Mouse (Mus musculus): Measurements from ENCODE around the gene 5830473C10Rik. TPM values are rescaled to one million over a fixed set of nuclear protein-coding genes. Genes with fewer than 3 reads are reported as not detected.

5830473C10Rik gene
- polyA plus RNA-seq, 1 experiment, result not detected

DNA sequence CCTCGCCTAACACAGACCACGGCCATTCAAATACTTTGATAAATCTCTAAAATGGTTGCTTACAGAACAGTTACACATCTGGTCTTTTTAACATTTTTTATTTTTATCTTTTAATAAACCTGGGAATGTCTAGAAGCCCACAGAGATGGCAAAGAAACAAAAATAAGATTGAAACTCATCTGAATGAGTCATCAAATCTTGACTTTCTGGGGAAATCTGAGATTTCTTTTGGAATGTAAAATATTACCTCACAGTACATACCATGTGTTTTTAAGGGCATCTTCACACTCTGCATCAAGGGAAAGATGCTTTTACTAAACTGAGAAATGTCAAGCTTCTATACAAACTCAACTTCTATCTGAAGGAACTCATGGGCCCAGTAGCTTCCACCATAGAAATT is 60.4 kb downstream of the 5830473C10Rik start:
- 98% methylated on average over 2 of the region's 2 CpGs for WGBS
- TF ChIP-seq CTCF (IDR thresholded peaks at IDR 0.05; ENCODE audit: borderline replicate concordance, insufficient read depth, low read depth, low read length), result no peak
- no peak for TF ChIP-seq POLR2A (IDR thresholded peaks at IDR 0.05; ENCODE audit: borderline replicate concordance, insufficient read depth, low read length)

GRCm38 (mm10) chr5:90621726-90622125 is 60.8 kb downstream of the 5830473C10Rik start:
- no peaks in the 10 kb centered on the region for H3K27me3 ChIP-seq (ENCODE audit: control insufficient read depth, insufficient read depth, low read length)
- DNase-seq, result no peak
- WGBS, result 94% methylated on average over 6 of the region's 6 CpGs

More for the DNA sequence above, 60.4 kb downstream of the 5830473C10Rik start:
- Histone ChIP-seq H3K4me1 (ENCODE audit: control insufficient read depth, insufficient read depth, low read length) (no peaks in the 10 kb centered on the region), H3K27me3 (ENCODE audit: control insufficient read depth, insufficient read depth, low read length) (no peaks in the 10 kb centered on the region), H3K4me3 (replicated peaks; ENCODE audit: insufficient read depth, low read depth, low read length) (no peak overlapping the region), H3K27ac (ENCODE audit: insufficient read depth, low read length) (no peak overlapping the region)
- no peak for DNase-seq

GRCm38 (mm10) chr5:90623209-90623608 is 62.3 kb downstream of the 5830473C10Rik start:
- no peak for DNase-seq
- H3K4me3 ChIP-seq (replicated peaks; ENCODE audit: insufficient read depth, low read depth, low read length), result no peak overlapping the region
- no peak for TF ChIP-seq CTCF (IDR thresholded peaks at IDR 0.05; ENCODE audit: borderline replicate concordance, insufficient read depth, low read depth, low read length)
- no peak for TF ChIP-seq POLR2A (IDR thresholded peaks at IDR 0.05; ENCODE audit: borderline replicate concordance, insufficient read depth, low read length)
- no peaks in the 10 kb centered on the region for H3K27me3 ChIP-seq (ENCODE audit: control insufficient read depth, insufficient read depth, low read length)
- H3K4me1 ChIP-seq (ENCODE audit: control insufficient read depth, insufficient read depth, low read length), result no peaks in the 10 kb centered on the region
- 85% methylated on average over 2 of the region's 2 CpGs for WGBS
- H3K27ac ChIP-seq (ENCODE audit: insufficient read depth, low read length), result no peak overlapping the region

More at GRCm38 (mm10) chr5:90621726-90622125, 60.8 kb downstream of the 5830473C10Rik start:
- Histone ChIP-seq H3K27ac (ENCODE audit: insufficient read depth, low read length) (no peak overlapping the region), H3K4me1 (ENCODE audit: control insufficient read depth, insufficient read depth, low read length) (no peaks in the 10 kb centered on the region), H3K4me3 (replicated peaks; ENCODE audit: insufficient read depth, low read depth, low read length) (no peak overlapping the region)
- no peak for TF ChIP-seq CTCF (IDR thresholded peaks at IDR 0.05; ENCODE audit: borderline replicate concordance, insufficient read depth, low read depth, low read length)

DNA sequence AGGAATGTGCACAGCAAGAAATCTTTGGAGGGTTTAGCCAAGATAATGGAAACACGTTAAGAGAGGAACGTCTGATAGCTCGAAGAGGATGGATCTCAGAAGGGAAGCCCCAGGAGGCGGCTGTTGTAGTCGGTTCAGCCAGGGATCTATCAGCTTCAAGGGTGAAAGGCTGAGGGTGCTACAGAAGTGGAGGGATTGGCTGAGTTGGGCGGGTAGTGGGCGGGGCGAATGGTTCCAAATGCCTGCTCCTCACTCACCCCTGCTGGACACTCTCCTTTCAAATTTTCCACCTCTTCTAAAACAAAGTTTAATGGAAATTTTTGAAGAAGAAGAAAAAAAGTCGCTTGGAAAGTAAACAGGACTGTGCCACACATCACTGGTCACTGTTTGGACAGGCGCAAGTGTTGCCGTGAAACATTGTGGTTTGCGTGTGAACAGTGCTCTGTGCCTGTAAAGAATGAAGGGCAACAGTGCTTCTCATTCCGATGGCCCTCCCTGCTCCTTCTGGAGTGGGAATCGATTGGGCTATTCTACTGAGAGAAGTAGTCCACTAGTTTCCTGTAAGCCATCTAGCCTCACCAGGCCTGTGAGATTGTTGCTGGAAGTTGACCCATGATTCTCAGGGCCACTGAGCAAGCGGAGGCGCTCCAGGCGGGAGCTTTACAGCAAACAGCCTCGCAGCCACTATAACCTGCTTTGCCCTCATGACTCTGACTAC is 64.0 kb downstream of the 5830473C10Rik start:
- Histone ChIP-seq H3K4me3 (replicated peaks; ENCODE audit: insufficient read depth, low read depth, low read length) (no peak overlapping the region), H3K27me3 (ENCODE audit: control insufficient read depth, insufficient read depth, low read length) (no peaks in the 10 kb centered on the region), H3K4me1 (ENCODE audit: control insufficient read depth, insufficient read depth, low read length) (no peaks in the 10 kb centered on the region), H3K27ac (ENCODE audit: insufficient read depth, low read length) (no peak overlapping the region)
- 74% methylated on average over 18 of the region's 18 CpGs for WGBS
- TF ChIP-seq POLR2A (IDR thresholded peaks at IDR 0.05; ENCODE audit: borderline replicate concordance, insufficient read depth, low read length), result no peak
- no peak for TF ChIP-seq CTCF (IDR thresholded peaks at IDR 0.05; ENCODE audit: borderline replicate concordance, insufficient read depth, low read depth, low read length)
- DNase-seq, result no peak

- WGBS, result 93% methylated on average over 4 of the region's 4 CpGs
- H3K27ac ChIP-seq (ENCODE audit: insufficient read depth, low read length), result no peak overlapping the region
- H3K4me1 ChIP-seq (ENCODE audit: control insufficient read depth, insufficient read depth, low read length), result no peaks in the 10 kb centered on the region
- H3K27me3 ChIP-seq (ENCODE audit: control insufficient read depth, insufficient read depth, low read length), result no peaks in the 10 kb centered on the region
- no peak overlapping the region for H3K4me3 ChIP-seq (replicated peaks; ENCODE audit: insufficient read depth, low read depth, low read length)
- TF ChIP-seq POLR2A (IDR thresholded peaks at IDR 0.05; ENCODE audit: borderline replicate concordance, insufficient read depth, low read length) (no peak), CTCF (IDR thresholded peaks at IDR 0.05; ENCODE audit: borderline replicate concordance, insufficient read depth, low read depth, low read length) (no peak)
- no peak for DNase-seq
Measured at GRCm38 (mm10) chr5:90627423-90627822, 66.5 kb downstream of the 5830473C10Rik start.

DNA sequence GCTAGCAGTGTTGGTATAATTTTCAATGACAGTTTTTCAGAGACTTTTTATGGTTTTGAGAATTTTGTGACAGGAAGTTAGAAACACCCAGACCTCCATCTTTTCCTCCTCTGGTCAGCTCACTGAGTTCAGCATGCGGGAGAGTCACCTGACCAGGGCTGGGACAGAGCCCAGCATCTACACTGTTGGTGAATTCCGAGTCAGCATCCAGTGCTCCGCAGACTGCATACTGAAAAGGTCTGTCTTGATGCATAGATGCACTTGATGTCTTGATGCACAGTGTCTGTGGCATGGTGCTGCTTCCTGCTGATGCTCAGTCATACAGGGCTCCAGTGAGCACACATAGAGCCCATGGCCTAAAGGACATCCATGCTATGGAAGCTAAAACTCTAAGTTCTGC is 67.1 kb downstream of the 5830473C10Rik start:
- WGBS, result 51% methylated on average over 3 of the region's 3 CpGs
- DNase-seq, result no peak
- Histone ChIP-seq H3K27ac (ENCODE audit: insufficient read depth, low read length) (no peak overlapping the region), H3K4me1 (ENCODE audit: control insufficient read depth, insufficient read depth, low read length) (no peaks in the 10 kb centered on the region), H3K27me3 (ENCODE audit: control insufficient read depth, insufficient read depth, low read length) (no peaks in the 10 kb centered on the region), H3K4me3 (replicated peaks; ENCODE audit: insufficient read depth, low read depth, low read length) (no peak overlapping the region)
- TF ChIP-seq CTCF (IDR thresholded peaks at IDR 0.05; ENCODE audit: borderline replicate concordance, insufficient read depth, low read depth, low read length) (no peak), POLR2A (IDR thresholded peaks at IDR 0.05; ENCODE audit: borderline replicate concordance, insufficient read depth, low read length) (no peak)

- H3K27ac ChIP-seq (ENCODE audit: insufficient read depth, low read length), result no peak overlapping the region
- DNase-seq, result no peak
- 93% methylated on average over 1 of the region's 1 CpGs for WGBS
- H3K27me3 ChIP-seq (ENCODE audit: control insufficient read depth, insufficient read depth, low read length), result no peaks in the 10 kb centered on the region
- TF ChIP-seq POLR2A (IDR thresholded peaks at IDR 0.05; ENCODE audit: borderline replicate concordance, insufficient read depth, low read length), result no peak
- no peak for TF ChIP-seq CTCF (IDR thresholded peaks at IDR 0.05; ENCODE audit: borderline replicate concordance, insufficient read depth, low read depth, low read length)
- no peak overlapping the region for H3K4me3 ChIP-seq (replicated peaks; ENCODE audit: insufficient read depth, low read depth, low read length)
- no peaks in the 10 kb centered on the region for H3K4me1 ChIP-seq (ENCODE audit: control insufficient read depth, insufficient read depth, low read length)
Measured at GRCm38 (mm10) chr5:90628530-90628929, 67.6 kb downstream of the 5830473C10Rik start.

- 86% methylated on average over 7 of the region's 7 CpGs for WGBS
Measured at GRCm38 (mm10) chr5:90634885-90635284, 74.0 kb downstream of the 5830473C10Rik start.

More at GRCm38 (mm10) chr5:90634885-90635284, 74.0 kb downstream of the 5830473C10Rik start:
- no peak for TF ChIP-seq CTCF (IDR thresholded peaks at IDR 0.05; ENCODE audit: borderline replicate concordance, insufficient read depth, low read depth, low read length)
- TF ChIP-seq POLR2A (IDR thresholded peaks at IDR 0.05; ENCODE audit: borderline replicate concordance, insufficient read depth, low read length), result no peak
- H3K4me1 ChIP-seq (ENCODE audit: control insufficient read depth, insufficient read depth, low read length), result no peaks in the 10 kb centered on the region
- H3K4me3 ChIP-seq (replicated peaks; ENCODE audit: insufficient read depth, low read depth, low read length), result no peak overlapping the region
- H3K27me3 ChIP-seq (ENCODE audit: control insufficient read depth, insufficient read depth, low read length), result no peaks in the 10 kb centered on the region
- no peak overlapping the region for H3K27ac ChIP-seq (ENCODE audit: insufficient read depth, low read length)
- no peak for DNase-seq
